Mouse (Mus musculus) cortical plate, adult 2 months (tissue): ENCODE measurements around the gene Hnrnpa0.

Experiments used
- CTCF ChIP-seq: fragments of 200-500 bp; IDR thresholded peaks from 2 replicates; pipeline ENCODE4 v1.5.1; 2011; ENCODE audit warnings: mild to moderate bottlenecking, control low read depth, low read length; ENCODE audit not compliant: insufficient read depth; ENCODE audit errors: extremely low read depth
- POLR2A ChIP-seq: fragments of 200-500 bp; IDR thresholded peaks from 2 replicates; pipeline ENCODE4 v1.6.1; 2011; ENCODE audit warnings: mild to moderate bottlenecking, low read length, control low read depth; ENCODE audit not compliant: insufficient read depth; ENCODE audit errors: extremely low read depth

DNA sequence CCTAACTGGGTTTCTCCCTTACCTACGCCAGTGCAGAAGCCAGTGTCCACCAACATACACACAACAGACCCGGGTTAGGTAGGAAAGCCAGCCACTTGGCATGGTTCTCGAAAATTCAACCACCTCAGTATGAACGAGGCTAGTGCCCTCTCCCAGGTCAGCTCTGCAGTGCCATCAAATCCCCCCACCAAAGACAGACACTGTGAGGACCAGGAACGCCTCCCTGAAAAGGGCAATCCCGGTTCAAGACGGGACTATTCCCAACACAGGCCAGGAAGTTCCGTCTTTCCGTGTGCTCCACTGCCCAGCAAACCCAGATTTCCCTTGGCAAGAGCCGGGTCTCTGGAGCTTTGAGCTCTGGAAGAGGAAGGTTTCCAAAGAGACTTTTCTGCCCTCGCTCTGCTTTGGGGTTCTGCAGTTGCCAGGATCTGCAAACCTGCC is 15.7 kb downstream of the Hnrnpa0 start:
- TF ChIP-seq CTCF: no peak
- no peak for TF ChIP-seq POLR2A
